Mouse (Mus musculus): ENCODE measurements around the gene Cytl1.

Cytl1 gene

DNA sequence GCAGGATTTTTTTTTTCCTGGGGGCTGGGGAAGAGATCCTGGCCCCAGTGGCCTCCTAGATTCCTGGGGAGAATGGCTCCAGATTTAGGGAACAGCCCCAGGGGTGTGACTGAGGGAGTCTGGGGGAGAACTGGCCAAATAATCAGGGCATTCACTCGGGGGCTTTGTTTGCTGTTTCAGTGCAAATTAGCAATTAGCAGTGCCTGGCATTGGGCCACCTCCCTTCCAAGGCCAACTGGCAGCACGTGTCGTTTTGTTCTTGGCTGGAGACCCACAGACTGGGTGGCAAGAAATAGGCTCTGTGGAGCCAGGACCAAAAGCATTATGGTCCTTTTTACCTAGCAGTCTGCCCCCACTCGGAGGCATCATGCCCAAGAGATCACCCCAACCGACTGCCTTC lies 33.7 kb downstream of the Cytl1 start:
- no peak for DNase-seq (ENCODE audit: low read depth, low spot score)

DNA sequence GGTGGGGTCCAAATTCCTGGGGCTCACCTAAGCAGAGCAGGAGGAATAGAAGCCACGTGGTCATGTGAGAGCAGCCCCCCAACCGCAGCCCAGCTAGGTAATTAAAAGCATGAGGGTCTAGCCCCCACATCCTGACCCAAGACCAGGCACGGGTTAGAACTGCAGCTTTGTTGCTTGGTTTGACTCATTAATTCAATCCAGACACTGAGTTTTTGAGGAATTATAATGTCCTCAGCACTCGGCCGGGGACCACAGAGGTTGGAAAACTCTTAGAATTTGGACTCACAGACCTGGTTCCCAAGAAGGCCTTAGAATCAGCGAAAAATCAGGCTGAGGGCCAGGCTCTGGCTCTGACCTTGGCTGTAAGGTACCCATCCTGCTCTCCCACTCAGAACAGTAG lies 35.6 kb downstream of the Cytl1 start:
- DNase-seq (ENCODE audit: low read depth, low spot score), result no peak

DNA sequence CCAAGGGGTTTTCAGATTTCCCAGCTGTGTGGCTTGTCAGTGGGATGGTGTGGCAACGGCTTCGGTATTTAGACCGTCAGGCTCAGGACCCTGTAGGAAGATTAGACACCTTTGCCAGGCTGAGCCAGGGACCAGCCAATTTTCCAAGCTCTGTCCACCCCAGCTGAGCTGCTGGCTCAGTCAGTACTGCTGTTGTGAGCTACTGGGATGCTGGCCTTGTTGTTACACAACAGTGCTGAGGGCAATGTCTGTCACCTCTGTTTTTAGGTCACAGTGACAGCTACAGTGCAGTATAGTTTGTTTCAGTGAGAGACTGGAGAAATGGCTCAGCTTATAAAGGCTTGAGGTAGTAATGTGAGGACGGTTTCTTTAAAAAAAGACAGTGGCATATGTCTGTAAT lies 38.7 kb downstream of the Cytl1 start:
- DNase-seq (ENCODE audit: low read depth, low spot score), result no peak

DNA sequence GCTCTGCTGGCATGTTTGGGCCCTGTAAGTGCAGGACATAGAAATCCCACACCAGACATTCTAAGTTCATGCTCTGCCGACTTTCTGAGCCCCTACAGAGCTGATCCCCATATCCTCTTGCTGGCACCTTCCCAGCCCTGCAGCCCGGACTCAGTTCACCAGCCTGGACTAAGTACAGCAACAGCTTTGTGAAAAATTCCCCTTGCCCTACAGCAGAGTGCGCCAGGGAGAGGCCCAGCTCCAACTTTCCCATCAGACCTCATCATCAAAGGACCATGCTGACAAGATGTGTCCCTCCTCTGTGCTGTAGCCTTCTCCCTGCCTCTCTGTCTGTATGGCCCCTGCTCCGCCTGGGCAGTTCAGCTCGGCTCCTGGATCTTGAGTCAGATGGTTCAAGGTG lies 40.4 kb downstream of the Cytl1 start:
- DNase-seq (ENCODE audit: low read depth, low spot score), result no peak

DNA sequence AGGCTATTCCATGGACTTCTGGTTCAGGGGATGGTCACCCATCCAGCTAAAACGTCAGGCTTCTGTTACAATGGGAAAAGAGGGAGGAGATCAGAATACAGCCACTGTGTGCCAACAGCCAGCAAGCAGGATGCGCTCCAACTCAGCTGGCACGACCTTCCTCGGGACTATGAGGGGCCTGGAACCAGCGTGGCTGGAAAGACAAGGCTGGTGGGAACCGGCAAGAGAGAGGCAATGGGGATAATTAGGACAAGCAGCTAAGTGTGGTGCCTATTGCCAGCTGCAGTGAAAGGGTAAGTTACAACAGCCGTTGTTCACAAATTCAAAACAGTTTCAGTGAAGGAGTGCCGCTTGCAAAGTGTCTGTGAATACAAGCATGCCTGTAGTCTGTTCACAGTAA lies 48.0 kb downstream of the Cytl1 start:
- no peak for DNase-seq (ENCODE audit: low read depth, low spot score)

DNA sequence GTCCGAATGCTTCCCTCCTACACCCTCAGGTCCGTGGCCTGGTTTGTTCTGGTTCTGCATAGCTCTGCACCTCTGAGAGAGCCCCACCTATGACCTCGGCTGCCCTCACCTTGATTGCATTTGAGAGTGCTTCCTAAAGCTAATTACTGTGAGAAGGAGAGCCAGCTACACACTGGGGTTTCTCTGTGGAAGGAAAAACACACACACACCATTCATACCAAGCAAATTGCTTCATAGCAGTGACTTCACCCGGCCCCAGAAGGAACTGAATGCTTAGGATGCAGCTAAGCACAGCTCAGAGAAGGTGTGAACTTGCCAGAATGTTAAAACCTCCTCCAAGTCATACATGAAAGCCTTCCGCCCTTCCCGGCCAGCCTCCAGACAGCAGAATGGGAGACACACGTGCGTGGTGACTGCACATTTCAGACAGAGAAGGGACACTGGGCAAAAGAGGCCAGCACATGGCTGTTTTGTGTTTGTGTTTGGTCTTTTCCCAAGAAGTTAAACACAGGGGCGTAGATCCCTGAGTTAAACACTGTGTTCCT lies 49.6 kb downstream of the Cytl1 start:
- no peak for DNase-seq (ENCODE audit: low read depth, low spot score)

Data from R1 (cell line).